Mouse (Mus musculus) lung, embryonic 16.5 days (tissue): ENCODE measurements at regions not wholly inside any gene's neighbourhood (a gene's known extent, or its start where the extent isn't known, plus 50 kb on each side); places are given as distances from the start of the nearest gene placed in this dataset.

Experiments
- ATAC-seq: fragments of 200-750 bp; cut with Nextera tagmentation; 2 replicates; pipeline ENCODE4 v1.8.0; 2017; ENCODE audit warnings: low read depth, mild to moderate bottlenecking, moderate library complexity
- H3K27ac ChIP-seq: fragments of 300-500 bp; sonication (generic); 2 replicates; pipeline ENCODE4 v1.5.1; 2014; ENCODE audit warnings: mild to moderate bottlenecking, control low read depth, low read length
- H3K27me3 ChIP-seq: fragments of 300-500 bp; sonication (generic); 2 replicates; pipeline ENCODE4 v1.6.1; 2014; ENCODE audit warnings: low read depth, low read length, mixed read lengths; ENCODE audit not compliant: control insufficient read depth, insufficient read depth
- H3K36me3 ChIP-seq: fragments of 300-500 bp; sonication (generic); 2 replicates; pipeline ENCODE4 v1.6.1; 2014; ENCODE audit warnings: low read length; ENCODE audit not compliant: control insufficient read depth, insufficient read depth
- H3K4me1 ChIP-seq: fragments of 300-500 bp; sonication (generic); replicated peaks from 2 replicates; pipeline ENCODE4 v1.6.1; 2014; ENCODE audit warnings: low read length, mixed read lengths; ENCODE audit not compliant: control insufficient read depth, insufficient read depth
- H3K4me2 ChIP-seq: fragments of 300-500 bp; sonication (generic); 2 replicates; pipeline ENCODE4 v1.6.1; 2014; ENCODE audit warnings: low read depth, low read length, control low read depth
- H3K4me3 ChIP-seq: fragments of 300-500 bp; sonication (generic); 2 replicates; pipeline ENCODE4 v1.5.1; 2014; ENCODE audit warnings: mild to moderate bottlenecking, low read length, control low read depth
- H3K9ac ChIP-seq: fragments of 300-500 bp; sonication (generic); 2 replicates; pipeline ENCODE4 v1.6.1; 2014; ENCODE audit warnings: low read length, control low read depth
- H3K9me3 ChIP-seq: fragments of 300-500 bp; sonication (generic); 2 replicates; pipeline ENCODE4 v1.6.1; 2016; ENCODE audit warnings: low read length; ENCODE audit not compliant: control insufficient read depth
- WGBS: fragments of 180-500 bp; shearing (Covaris S2); extraction: QIAGEN DNeasy Blood & Tissue Kit; methylation state at CpG from one replicate; pipeline ENCODE4 v1.1.7; 2014; 5-methylcytosine and 5-hydroxymethylcytosine counted together

- H3K9ac ChIP-seq = no peak overlapping the region
- no peaks in the 10 kb centered on the region for H3K27me3 ChIP-seq
- no peaks in the 10 kb centered on the region for H3K36me3 ChIP-seq
- ATAC-seq = 0 out of 2 replicates have a peak, but pooled peaks have one; percentile 47
- no peak overlapping the region for H3K27ac ChIP-seq
- H3K4me1 ChIP-seq = no peaks in the 10 kb centered on the region
- no peak overlapping the region for H3K4me2 ChIP-seq
- H3K9me3 ChIP-seq = no peaks in the 10 kb centered on the region
- 63% methylated on average over 5 of the region's 5 CpGs for WGBS
- H3K4me3 ChIP-seq = no peak overlapping the region
Measured at GRCm38 (mm10) chr13:119326877-119327625, 101.3 kb upstream of the Paip1 start.

- H3K27ac ChIP-seq = no peak overlapping the region
- no peaks in the 10 kb centered on the region for H3K36me3 ChIP-seq
- H3K9ac ChIP-seq = no peak overlapping the region
- no peaks in the 10 kb centered on the region for H3K27me3 ChIP-seq
- WGBS = 61% methylated on average over 4 of the region's 4 CpGs
- no peak overlapping the region for H3K4me2 ChIP-seq
- no peak overlapping the region for H3K4me3 ChIP-seq
- peak; percentile 51; the same call in 1 of the 2 replicates for ATAC-seq
- no peaks in the 10 kb centered on the region for H3K9me3 ChIP-seq
- H3K4me1 ChIP-seq = no peaks in the 10 kb centered on the region
Measured at GRCm38 (mm10) chr13:119328731-119329130, 99.7 kb upstream of the Paip1 start.

GRCm38 (mm10) chr13:119331815-119332214, 96.6 kb upstream of the Paip1 start:
- H3K27me3 ChIP-seq = no peaks in the 10 kb centered on the region
- ATAC-seq = no peak
- WGBS = 76% methylated on average over 3 of the region's 3 CpGs

GRCm38 (mm10) chr13:119333915-119334314, 94.5 kb upstream of the Paip1 start:
- WGBS = 81% methylated on average over 6 of the region's 6 CpGs

More at GRCm38 (mm10) chr13:119331815-119332214, 96.6 kb upstream of the Paip1 start:
- no peak overlapping the region for H3K4me3 ChIP-seq
- peaks cover 6% of the 10 kb centered on the region; the same call in 1 of the 2 replicates for H3K36me3 ChIP-seq
- H3K4me2 ChIP-seq = no peak overlapping the region
- H3K9me3 ChIP-seq = no peaks in the 10 kb centered on the region
- H3K27ac ChIP-seq = no peak overlapping the region
- no peak overlapping the region for H3K9ac ChIP-seq
- no peaks in the 10 kb centered on the region for H3K4me1 ChIP-seq

GRCm38 (mm10) chr13:119337861-119338260, 90.5 kb upstream of the Paip1 start:
- H3K4me2 ChIP-seq = no peak overlapping the region
- no peaks in the 10 kb centered on the region for H3K27me3 ChIP-seq
- ATAC-seq = peak; percentile 83
- 49% methylated on average over 5 of the region's 5 CpGs for WGBS
- peaks cover 5% of the 10 kb centered on the region; the same call in 1 of the 2 replicates for H3K4me1 ChIP-seq
- peak overlapping the region; percentile 88 for H3K27ac ChIP-seq
- no peaks in the 10 kb centered on the region for H3K9me3 ChIP-seq
- no peak overlapping the region for H3K9ac ChIP-seq
- peaks cover 8% of the 10 kb centered on the region; the same call in 1 of the 2 replicates for H3K36me3 ChIP-seq
- no peak overlapping the region for H3K4me3 ChIP-seq

More at GRCm38 (mm10) chr13:119333915-119334314, 94.5 kb upstream of the Paip1 start:
- H3K4me1 ChIP-seq = peaks cover 5% of the 10 kb centered on the region; the same call in 1 of the 2 replicates
- no peaks in the 10 kb centered on the region for H3K27me3 ChIP-seq
- no peak overlapping the region for H3K9ac ChIP-seq
- H3K9me3 ChIP-seq = no peaks in the 10 kb centered on the region
- no peak overlapping the region for H3K4me3 ChIP-seq
- no peak overlapping the region for H3K4me2 ChIP-seq
- peaks cover 6% of the 10 kb centered on the region; the same call in 1 of the 2 replicates for H3K36me3 ChIP-seq
- no peak for ATAC-seq
- no peak overlapping the region for H3K27ac ChIP-seq

GRCm38 (mm10) chr13:119339016-119339415, 89.4 kb upstream of the Paip1 start:
- Histone ChIP-seq H3K4me1 (peaks cover 5% of the 10 kb centered on the region; the same call in 1 of the 2 replicates), H3K27ac (peak overlapping the region; percentile 88), H3K27me3 (no peaks in the 10 kb centered on the region), H3K4me2 (no peak overlapping the region), H3K9me3 (no peaks in the 10 kb centered on the region), H3K9ac (peak overlapping the region; percentile 24; the same call in 1 of the 2 replicates), H3K36me3 (peaks cover 6% of the 10 kb centered on the region; the same call in 1 of the 2 replicates), H3K4me3 (no peak overlapping the region)
- WGBS = 41% methylated on average over 5 of the region's 5 CpGs
- peak; percentile 86 for ATAC-seq

GRCm38 (mm10) chr13:119339762-119340161, 88.6 kb upstream of the Paip1 start:
- ATAC-seq = 0 out of 2 replicates have a peak, but pooled peaks have one; percentile 11
- H3K4me3 ChIP-seq = no peak overlapping the region
- 62% methylated on average over 11 of the region's 11 CpGs for WGBS
- H3K9ac ChIP-seq = no peak overlapping the region
- no peaks in the 10 kb centered on the region for H3K9me3 ChIP-seq
- H3K4me1 ChIP-seq = peaks cover 5% of the 10 kb centered on the region; the same call in 1 of the 2 replicates
- no peak overlapping the region for H3K4me2 ChIP-seq
- H3K27me3 ChIP-seq = no peaks in the 10 kb centered on the region
- peak overlapping the region; percentile 88 for H3K27ac ChIP-seq
- 0 out of 2 replicates have a peak, but pooled peaks cover 5% of the 10 kb centered on the region for H3K36me3 ChIP-seq

GRCm38 (mm10) chr13:119341833-119342232, 86.6 kb upstream of the Paip1 start:
- Histone ChIP-seq H3K4me3 (no peak overlapping the region), H3K27ac (no peak overlapping the region), H3K9ac (no peak overlapping the region), H3K27me3 (no peaks in the 10 kb centered on the region), H3K4me1 (peaks cover 5% of the 10 kb centered on the region; the same call in 1 of the 2 replicates), H3K4me2 (no peak overlapping the region), H3K9me3 (no peaks in the 10 kb centered on the region), H3K36me3 (0 out of 2 replicates have a peak, but pooled peaks cover 2% of the 10 kb centered on the region)
- no peak for ATAC-seq
- 36% methylated on average over 2 of the region's 2 CpGs for WGBS

GRCm38 (mm10) chr13:119342761-119343160, 85.6 kb upstream of the Paip1 start:
- H3K27ac ChIP-seq = no peak overlapping the region
- 95% methylated on average over 7 of the region's 7 CpGs for WGBS
- H3K4me2 ChIP-seq = no peak overlapping the region
- H3K9me3 ChIP-seq = no peaks in the 10 kb centered on the region
- H3K27me3 ChIP-seq = no peaks in the 10 kb centered on the region
- H3K36me3 ChIP-seq = 0 out of 2 replicates have a peak, but pooled peaks cover 2% of the 10 kb centered on the region
- ATAC-seq = no peak
- H3K4me1 ChIP-seq = peaks cover 5% of the 10 kb centered on the region; the same call in 1 of the 2 replicates
- no peak overlapping the region for H3K9ac ChIP-seq
- no peak overlapping the region for H3K4me3 ChIP-seq
